Mouse (Mus musculus): ENCODE measurements around the gene Itsn2. TPM values are rescaled to one million over a fixed set of nuclear protein-coding genes. Genes with fewer than 3 reads are reported as not detected.
"Not testable (repeated sequence)": the region's sequence is repeated elsewhere in the genome, so short reads cannot be mapped to it uniquely, and the experiment has no call there.

Gene Itsn2
- 30.4 and 32.6 TPM in 2 replicates for polyA plus RNA-seq (2016; fragmentation: Nextera tagmentation; extraction: Ambion mirVana)

DNA sequence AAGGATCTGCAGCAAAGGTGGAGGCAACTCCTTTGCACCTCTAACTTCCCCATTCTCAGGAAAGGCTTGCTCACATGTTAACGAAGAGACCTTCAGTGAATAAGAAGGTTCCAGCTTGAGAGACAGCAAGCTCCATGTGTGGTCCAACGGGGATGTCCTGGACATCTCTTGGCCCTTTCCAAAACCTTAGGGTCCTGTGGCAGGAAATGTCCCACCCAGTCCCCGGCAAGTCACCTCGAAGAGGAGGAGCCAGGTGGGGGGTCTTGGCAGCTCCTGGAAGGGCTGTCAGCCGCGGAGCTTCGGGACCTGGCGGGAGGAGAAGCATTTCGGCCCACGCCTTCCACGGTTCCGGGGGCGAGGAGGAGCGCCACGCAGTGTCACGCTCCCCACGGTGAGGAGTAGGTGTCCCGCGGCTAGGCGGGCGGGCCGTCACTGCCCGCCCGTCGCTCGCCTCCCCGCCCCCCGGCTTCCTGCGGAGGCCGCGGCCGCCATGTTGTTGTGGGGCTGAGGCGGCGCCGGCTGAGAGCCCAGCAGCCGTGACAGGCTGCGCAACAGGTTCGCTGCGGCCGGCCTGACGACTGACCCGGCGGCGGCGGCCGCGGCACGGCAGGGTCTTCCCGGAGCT lies at the start of gene Itsn2, which contains the start of gene Gm3625:
Itsn2 (plus strand) TSS at position 98 of the 625 bp plus-strand sequence.
Gm3625 (minus strand) TSS at position 387 of the 625 bp plus-strand sequence.
- H3K4me3 ChIP-seq, result peak within 1 kb of the TSS; percentile 91
- under 1% methylated on average over 49 of the region's 49 CpGs for WGBS
- no peaks in the 10 kb centered on the region for H3K36me3 ChIP-seq
- no peaks in the 10 kb centered on the region for H3K9me3 ChIP-seq
- H3K4me1 ChIP-seq, result peaks cover 14% of the 10 kb centered on the region
- peak within 1 kb of the TSS; percentile 98 for H3K27ac ChIP-seq
- peak; percentile 87 for DNase-seq (ENCODE audit: low spot score)
- H3K27me3 ChIP-seq (ENCODE audit: insufficient read depth, poor library complexity, severe bottlenecking), result no peaks in the 10 kb centered on the region

DNA sequence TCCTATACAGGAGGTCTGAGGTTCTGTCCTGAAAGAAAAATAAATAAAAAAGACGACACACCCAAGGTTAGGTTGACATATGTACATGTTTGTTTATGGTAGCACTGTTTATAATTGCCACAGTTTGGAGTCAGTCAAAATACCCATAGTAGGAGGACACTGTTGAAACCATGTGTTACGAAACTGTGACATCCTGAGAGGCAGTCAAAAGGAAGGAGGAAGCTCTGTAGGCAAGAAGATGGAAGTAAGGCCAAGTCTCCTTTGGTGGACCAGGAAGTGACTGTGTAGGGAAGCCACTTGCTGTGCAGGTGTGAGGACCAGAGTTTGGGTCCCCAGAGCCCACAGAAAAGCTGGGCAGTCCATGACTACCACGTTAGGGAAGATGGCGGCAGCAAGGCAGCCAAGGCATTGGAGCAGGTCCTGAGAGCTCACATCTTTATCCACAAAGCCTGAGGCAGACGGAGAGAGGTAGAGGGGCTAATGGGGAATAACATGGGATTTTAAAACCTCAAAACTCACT lies 48.0 kb upstream of the Itsn2 start:
- no peaks in the 10 kb centered on the region for H3K4me1 ChIP-seq
- no peak overlapping the region for H3K27ac ChIP-seq
- no peaks in the 10 kb centered on the region for H3K9me3 ChIP-seq
- H3K27me3 ChIP-seq (ENCODE audit: insufficient read depth, poor library complexity, severe bottlenecking), result no peaks in the 10 kb centered on the region; the same call in 1 of the 2 replicates
- no peaks in the 10 kb centered on the region for H3K36me3 ChIP-seq
- no peak overlapping the region for H3K4me3 ChIP-seq
- DNase-seq (ENCODE audit: low spot score), result no peak
- 85% methylated on average over 5 of the region's 5 CpGs for WGBS

DNA sequence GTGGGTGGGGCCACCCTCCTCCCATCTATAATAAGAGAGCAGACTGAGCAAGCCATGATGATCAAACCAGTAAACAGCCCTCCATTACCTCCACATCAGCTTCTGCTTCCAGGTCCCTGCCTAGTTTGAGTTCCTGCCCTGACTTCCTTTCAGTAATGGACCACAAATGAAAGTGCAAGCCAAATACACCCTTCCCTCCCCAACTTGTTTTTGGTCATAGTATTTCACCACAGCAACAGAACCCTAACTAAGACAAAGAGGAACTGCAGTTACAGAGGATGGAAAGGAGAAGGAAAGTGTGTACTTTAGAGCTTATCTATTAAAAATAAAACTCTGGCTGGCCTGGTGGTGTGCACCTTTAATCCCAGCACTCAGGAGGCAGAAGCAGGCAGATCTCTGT lies 47.0 kb upstream of the Itsn2 start:
- H3K4me3 ChIP-seq, result no peak overlapping the region
- DNase-seq (ENCODE audit: low spot score), result no peak

DNA sequence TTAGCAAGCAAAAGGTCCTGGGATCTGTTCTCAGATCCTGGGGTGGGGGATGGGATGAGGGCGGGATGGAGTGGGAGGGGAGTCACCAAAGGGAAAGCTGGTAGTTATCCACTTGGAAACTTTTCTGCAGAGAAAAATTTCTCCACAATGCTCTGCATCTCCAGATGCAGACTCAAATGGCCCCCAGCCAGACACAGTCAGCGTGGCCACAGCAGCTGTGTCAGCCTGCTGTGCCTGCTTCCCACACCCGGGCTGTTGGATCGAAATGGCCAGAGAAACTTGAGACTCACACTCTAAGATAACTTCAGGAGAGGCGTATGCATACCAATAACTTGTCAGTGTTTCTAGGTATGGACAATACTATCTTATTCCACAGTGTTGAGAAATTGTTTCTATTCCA lies 45.9 kb upstream of the Itsn2 start:
- DNase-seq (ENCODE audit: low spot score), result no peak
- Histone ChIP-seq H3K27me3 (ENCODE audit: insufficient read depth, poor library complexity, severe bottlenecking) (no peaks in the 10 kb centered on the region; the same call in 1 of the 2 replicates), H3K36me3 (no peaks in the 10 kb centered on the region), H3K27ac (no peak overlapping the region), H3K9me3 (no peaks in the 10 kb centered on the region), H3K4me1 (no peaks in the 10 kb centered on the region), H3K4me3 (no peak overlapping the region)
- WGBS, result 40% methylated on average over 5 of the region's 5 CpGs

More for the DNA sequence above, 47.0 kb upstream of the Itsn2 start:
- Histone ChIP-seq H3K27me3 (ENCODE audit: insufficient read depth, poor library complexity, severe bottlenecking) (no peaks in the 10 kb centered on the region; the same call in 1 of the 2 replicates), H3K9me3 (no peaks in the 10 kb centered on the region), H3K36me3 (no peaks in the 10 kb centered on the region), H3K27ac (no peak overlapping the region), H3K4me1 (no peaks in the 10 kb centered on the region)

DNA sequence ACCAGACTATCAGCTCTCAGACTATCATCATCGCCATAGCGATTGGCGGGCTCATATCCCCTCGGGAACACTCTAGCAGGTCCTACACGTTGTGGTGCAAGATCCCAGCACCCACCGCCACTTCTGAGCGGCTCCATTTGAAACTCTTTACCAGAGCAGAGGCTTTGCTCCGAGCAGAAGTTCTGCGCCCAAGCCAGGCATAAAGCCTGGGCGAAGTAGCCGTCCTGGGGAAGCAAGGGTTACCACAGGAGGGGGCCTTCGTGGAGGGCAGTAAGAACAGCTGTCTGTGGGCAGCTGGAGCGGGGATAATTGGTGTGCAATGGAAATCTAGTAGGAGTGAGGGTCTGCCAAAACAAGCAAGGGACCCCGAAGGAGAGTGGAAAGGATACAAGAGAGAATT lies 44.9 kb upstream of the Itsn2 start:
- WGBS, result 66% methylated on average over 14 of the region's 14 CpGs
- DNase-seq (ENCODE audit: low spot score), result no peak
- H3K4me1 ChIP-seq, result peaks cover 8% of the 10 kb centered on the region
- no peaks in the 10 kb centered on the region for H3K9me3 ChIP-seq
- no peaks in the 10 kb centered on the region; the same call in 1 of the 2 replicates for H3K27me3 ChIP-seq (ENCODE audit: insufficient read depth, poor library complexity, severe bottlenecking)
- H3K36me3 ChIP-seq, result no peaks in the 10 kb centered on the region
- H3K4me3 ChIP-seq, result no peak overlapping the region
- H3K27ac ChIP-seq, result no peak overlapping the region

- peaks cover 8% of the 10 kb centered on the region for H3K4me1 ChIP-seq
- no peak overlapping the region for H3K27ac ChIP-seq
- H3K9me3 ChIP-seq, result no peaks in the 10 kb centered on the region
- H3K36me3 ChIP-seq, result no peaks in the 10 kb centered on the region
- H3K27me3 ChIP-seq (ENCODE audit: insufficient read depth, poor library complexity, severe bottlenecking), result no peaks in the 10 kb centered on the region; the same call in 1 of the 2 replicates
- peak overlapping the region; percentile 31; the same call in 1 of the 2 replicates for H3K4me3 ChIP-seq
- DNase-seq (ENCODE audit: low spot score), result peak; percentile 90
- 23% methylated on average over 18 of the region's 18 CpGs for WGBS
Measured at GRCm38 (mm10) chr12:4548053-4549013, 44.1 kb upstream of the Itsn2 start.

- not testable (repeated sequence) for DNase-seq (ENCODE audit: low spot score); H3K36me3 ChIP-seq; H3K27me3 ChIP-seq (ENCODE audit: insufficient read depth, poor library complexity, severe bottlenecking); H3K27ac ChIP-seq; H3K4me3 ChIP-seq; H3K9me3 ChIP-seq
- H3K4me1 ChIP-seq, result peaks cover 19% of the 10 kb centered on the region
- 79% methylated on average over 3 of the region's 3 CpGs for WGBS
Measured at GRCm38 (mm10) chr12:4553704-4554103, 38.7 kb upstream of the Itsn2 start.

- no peak overlapping the region for H3K27ac ChIP-seq
- peaks cover 23% of the 10 kb centered on the region for H3K4me1 ChIP-seq
- no peak for DNase-seq (ENCODE audit: low spot score)
- H3K9me3 ChIP-seq, result no peaks in the 10 kb centered on the region
- H3K27me3 ChIP-seq (ENCODE audit: insufficient read depth, poor library complexity, severe bottlenecking), result no peaks in the 10 kb centered on the region
- WGBS, result 73% methylated on average over 6 of the region's 6 CpGs
- no peaks in the 10 kb centered on the region for H3K36me3 ChIP-seq
- H3K4me3 ChIP-seq, result no peak overlapping the region
Measured at GRCm38 (mm10) chr12:4555451-4555850, 37.0 kb upstream of the Itsn2 start.

GRCm38 (mm10) chr12:4556891-4557290 lies 35.5 kb upstream of the Itsn2 start:
- Histone ChIP-seq H3K4me3 (no peak overlapping the region), H3K9me3 (no peaks in the 10 kb centered on the region), H3K36me3 (no peaks in the 10 kb centered on the region), H3K4me1 (peaks cover 20% of the 10 kb centered on the region), H3K27me3 (ENCODE audit: insufficient read depth, poor library complexity, severe bottlenecking) (no peaks in the 10 kb centered on the region), H3K27ac (no peak overlapping the region)
- WGBS, result 84% methylated on average over 9 of the region's 9 CpGs
- DNase-seq (ENCODE audit: low spot score), result no peak

DNA sequence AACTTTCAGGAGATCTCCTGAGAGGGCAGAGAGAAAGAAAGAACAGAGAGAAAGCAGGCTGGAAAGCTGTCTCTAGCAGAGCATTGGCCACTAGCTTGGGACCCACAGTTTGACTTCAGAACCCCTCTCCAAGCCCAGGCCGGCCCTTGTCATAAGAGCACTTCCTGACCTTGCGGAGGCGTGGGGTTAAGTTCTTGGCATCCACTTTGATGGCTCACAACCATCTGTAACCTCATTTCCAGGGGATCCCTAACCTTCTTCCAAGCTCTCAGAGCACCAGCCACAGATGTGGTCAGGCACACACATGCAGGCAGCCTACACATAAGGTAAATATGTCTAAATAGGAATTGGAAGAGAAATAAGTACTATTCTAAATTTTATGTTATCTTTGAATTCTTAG lies 35.0 kb upstream of the Itsn2 start:
- Histone ChIP-seq H3K36me3 (no peaks in the 10 kb centered on the region), H3K4me3 (no peak overlapping the region), H3K27ac (0 out of 2 replicates have a peak overlapping the region, but pooled peaks have one; percentile 8), H3K27me3 (ENCODE audit: insufficient read depth, poor library complexity, severe bottlenecking) (no peaks in the 10 kb centered on the region), H3K9me3 (no peaks in the 10 kb centered on the region), H3K4me1 (peaks cover 16% of the 10 kb centered on the region)
- DNase-seq (ENCODE audit: low spot score), result no peak
- WGBS, result 67% methylated on average over 3 of the region's 3 CpGs

DNA sequence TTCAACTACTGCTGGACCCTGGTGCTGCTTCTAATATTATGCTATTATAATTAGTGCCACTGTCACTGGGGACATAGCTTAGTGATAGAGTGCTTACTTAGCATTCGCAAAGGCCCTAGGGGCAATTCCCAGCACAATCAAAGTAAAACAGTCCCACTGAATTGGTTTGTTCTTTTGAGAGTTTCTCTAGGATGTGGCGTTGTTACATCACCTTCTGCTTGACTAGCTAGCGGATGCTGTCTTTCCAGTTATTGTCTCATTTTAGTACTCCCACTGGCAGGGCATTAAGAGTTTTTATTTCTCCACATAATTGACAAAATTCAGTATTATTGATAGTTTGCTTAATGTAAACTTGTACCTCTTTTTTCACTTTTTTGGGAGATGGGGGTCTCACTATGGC lies 34.4 kb upstream of the Itsn2 start:
- H3K27me3 ChIP-seq (ENCODE audit: insufficient read depth, poor library complexity, severe bottlenecking), result no peaks in the 10 kb centered on the region
- H3K9me3 ChIP-seq, result no peaks in the 10 kb centered on the region
- H3K27ac ChIP-seq, result no peak overlapping the region
- no peaks in the 10 kb centered on the region for H3K36me3 ChIP-seq
- H3K4me1 ChIP-seq, result peaks cover 16% of the 10 kb centered on the region
- H3K4me3 ChIP-seq, result no peak overlapping the region
- WGBS, result 92% methylated on average over 3 of the region's 3 CpGs
- no peak for DNase-seq (ENCODE audit: low spot score)

- Histone ChIP-seq H3K27me3 (ENCODE audit: insufficient read depth, poor library complexity, severe bottlenecking) (no peaks in the 10 kb centered on the region), H3K4me3 (no peak overlapping the region), H3K36me3 (no peaks in the 10 kb centered on the region), H3K4me1 (peaks cover 16% of the 10 kb centered on the region), H3K9me3 (no peaks in the 10 kb centered on the region), H3K27ac (peak overlapping the region; percentile 80)
- peak; percentile 75 for DNase-seq (ENCODE audit: low spot score)
- 47% methylated on average over 9 of the region's 9 CpGs for WGBS
Measured at GRCm38 (mm10) chr12:4558475-4559279, 33.8 kb upstream of the Itsn2 start.

Data from heart, embryonic 10.5 days (tissue).